8 mouse cellular contexts compared by ENCODE assay signal in genomic region chr19:43523551-43523950, GRCm38 (mm10). TPM values are rescaled to one million over a fixed set of nuclear protein-coding genes. Genes with fewer than 3 reads are reported as not detected.
A peak's percentile ranks its signal among the peaks of the same experiment; 100 is the strongest.
DNase-seq lines count a peak whose midpoint lies in the region; ATAC-seq and TF ChIP-seq lines count a peak whose summit lies in the region.

No protein-coding gene starts in this region.

- no peaks in the 10 kb centered on the region for H3K9me3 ChIP-seq in embryonic facial prominence, embryonic 11.5 days (replicated peaks; ENCODE audit: control insufficient read depth, low read length)
- no peaks in the 10 kb centered on the region for H3K9me3 ChIP-seq in hindbrain, embryonic 13.5 days

- no peak for ATAC-seq in embryonic facial prominence, embryonic 11.5 days (replicated peaks; ENCODE audit: insufficient number of reproducible peaks, low FRiP score, low TSS enrichment, low read depth)
- ATAC-seq in hindbrain, embryonic 13.5 days (ENCODE audit: low FRiP score), result no peak

- peak; percentile 59 for DNase-seq in adrenal gland, adult 2 months
- no peak for DNase-seq in adrenal gland, adult 18-20 months (ENCODE audit: low spot score in 2 of 2)
- DNase-seq in MN1 (ENCODE audit: low spot score), result peak; percentile 60
- no peak for DNase-seq in embryonic facial prominence, embryonic 11.5 days (ENCODE audit: low spot score)
- peak; percentile 26 for DNase-seq in liver
- DNase-seq in thymus, postnatal 0 days (ENCODE audit: low spot score), result peak; percentile 67

- no peak overlapping the region for H3K27ac ChIP-seq in embryonic facial prominence, embryonic 11.5 days (replicated peaks; ENCODE audit: low read depth, low read length)
- H3K27ac ChIP-seq in hindbrain, embryonic 13.5 days, result peak overlapping the region; percentile 74; the same call in 1 of the 2 replicates

- peak overlapping the region; percentile 68 for H3ac ChIP-seq in myocyte (ENCODE audit: control insufficient read depth, insufficient read length)

- peak overlapping the region; percentile 69 for H3K9ac ChIP-seq in embryonic facial prominence, embryonic 11.5 days (replicated peaks; ENCODE audit: low read length)
- peak overlapping the region; percentile 76 for H3K9ac ChIP-seq in hindbrain, embryonic 13.5 days

- peaks cover 2% of the 10 kb centered on the region; the same call in 1 of the 2 replicates for H3K4me1 ChIP-seq in embryonic facial prominence, embryonic 11.5 days (ENCODE audit: control insufficient read depth, insufficient read depth, low read length)
- peaks cover 45% of the 10 kb centered on the region for H3K4me1 ChIP-seq in hindbrain, embryonic 13.5 days (replicated peaks)

- peaks cover 54% of the 10 kb centered on the region for H3K79me2 ChIP-seq in myocyte (ENCODE audit: control insufficient read depth, insufficient read depth)

- peak overlapping the region; percentile 73 for H3K4me2 ChIP-seq in embryonic facial prominence, embryonic 11.5 days (ENCODE audit: low read depth, low read length)
- H3K4me2 ChIP-seq in hindbrain, embryonic 13.5 days, result peak overlapping the region; percentile 62
- peak overlapping the region; percentile 68 for H3K4me2 ChIP-seq in myocyte (ENCODE audit: low read depth)

- no peak for TF ChIP-seq POLR2A in myocyte (IDR thresholded peaks at IDR 0.05; ENCODE audit: insufficient read length, low read depth)

- no peaks in the 10 kb centered on the region for H3K27me3 ChIP-seq in embryonic facial prominence, embryonic 11.5 days (ENCODE audit: control insufficient read depth, insufficient read depth, low read length)
- H3K27me3 ChIP-seq in hindbrain, embryonic 13.5 days, result 0 out of 2 replicates have a peak, but pooled peaks cover 6% of the 10 kb centered on the region
- H3K27me3 ChIP-seq in myocyte (ENCODE audit: control insufficient read depth, insufficient read depth, insufficient read length), result no peaks in the 10 kb centered on the region

- H3K4me3 ChIP-seq in embryonic facial prominence, embryonic 11.5 days (ENCODE audit: low read depth, low read length), result peak overlapping the region; percentile 74
- peak overlapping the region; percentile 67 for H3K4me3 ChIP-seq in hindbrain, embryonic 13.5 days
- H3K4me3 ChIP-seq in myocyte, result peak overlapping the region; percentile 62

- no peaks in the 10 kb centered on the region for H3K36me3 ChIP-seq in embryonic facial prominence, embryonic 11.5 days (replicated peaks; ENCODE audit: control insufficient read depth, insufficient read depth, low read depth, low read length)
- no peaks in the 10 kb centered on the region for H3K36me3 ChIP-seq in hindbrain, embryonic 13.5 days
- no peaks in the 10 kb centered on the region for H3K36me3 ChIP-seq in myocyte (ENCODE audit: control insufficient read depth, insufficient read depth)

- 10% methylated on average over 12 of the region's 12 CpGs for WGBS in embryonic facial prominence, embryonic 11.5 days
- 8% methylated on average over 12 of the region's 12 CpGs for WGBS in hindbrain, embryonic 13.5 days

TF ChIP-seq in myocyte, 11 proteins besides CTCF, POLR2A, EP300 and RAD21:
- TF ChIP-seq REST (IDR thresholded peaks at IDR 0.05; ENCODE audit: insufficient read depth, insufficient read length), result no peak
- TF ChIP-seq USF1 (IDR thresholded peaks at IDR 0.05; ENCODE audit: low read depth), result peak; percentile 65

RNA-seq across cellular contexts. Expression of gene Got1, which starts 0.9 kb away (rescaled TPM):
- total RNA-seq in adrenal gland, adult 2 months (2021), result 100 to 1,000 TPM; 153 to 283 TPM
- polyA plus RNA-seq in adrenal gland, adult 2 months (2012; rRNA removed), result 55.8 and 96.7 TPM in 2 replicates
- 100 to 1,000 TPM; 181 to 350 TPM for total RNA-seq in adrenal gland, adult 18-20 months (2021)
- 44.5 and 46.3 TPM in 2 replicates for polyA plus RNA-seq in embryonic facial prominence, embryonic 11.5 days (2014; fragmentation: Nextera tagmentation; extraction: Ambion mirVana)
- polyA plus RNA-seq in hindbrain, embryonic 13.5 days (2015; fragmentation: Nextera tagmentation; extraction: Ambion mirVana), result 75.4 and 75.8 TPM in 2 replicates
- polyA plus RNA-seq in myocyte (2012; fragmentation: generic; extraction: Trizol), result 196 TPM
- polyA plus RNA-seq in thymus, postnatal 0 days (2015; fragmentation: Nextera tagmentation; extraction: Ambion mirVana), result 62.8 and 63.2 TPM in 2 replicates

Comparison
In these comparisons a context has a peak if more than half of its experiments do, and no peak if none do; other contexts are left out.
1. DNase-seq: peak in adrenal gland, adult 2 months (single experiment), MN1 (single experiment), liver (single experiment) and thymus, postnatal 0 days (single experiment); none in adrenal gland, adult 18-20 months (0 of 2) and embryonic facial prominence, embryonic 11.5 days (single experiment).
2. Peak in every context shown above with its lines, with median percentiles within 50 percentile points of each other: H3K4me2 ChIP-seq and H3K4me3 ChIP-seq.